Mouse (Mus musculus) MEL (cell line): ENCODE results near the gene Nhsl2.

Experiments
- CTCF ChIP-seq, 3 experiments: IDR thresholded peaks in 2 of 3; conservative IDR thresholded peaks in 1 of 3; 2 replicates each; pipeline ENCODE4 v1.5.1; 2011 to 2012; ENCODE audit warnings: low read length in 3 of 3, low read depth in 2 of 3, mild to moderate bottlenecking in 2 of 3, improper control_type of control experiment in 1 of 3, inconsistent platforms in 1 of 3, mixed read lengths in 1 of 3, moderate library complexity in 1 of 3; ENCODE audit not compliant: control insufficient read depth in 1 of 3, insufficient read depth in 1 of 3, poor library complexity in 1 of 3, severe bottlenecking in 1 of 3
- EP300 ChIP-seq, 2 experiments: IDR thresholded peaks; 2 replicates each; pipeline ENCODE4 v1.6.1; 2011; ENCODE audit warnings: improper control_type of control experiment in 2 of 2, low read length in 2 of 2, low read depth in 1 of 2, mild to moderate bottlenecking in 1 of 2
- POLR2A ChIP-seq, 2 experiments: IDR thresholded peaks; 2 replicates each; pipeline ENCODE4 v1.6.1; 2011 to 2012; ENCODE audit warnings: low read length in 2 of 2, mild to moderate bottlenecking in 2 of 2, control low read depth in 1 of 2, improper control_type of control experiment in 1 of 2, low read depth in 1 of 2, moderate library complexity in 1 of 2; ENCODE audit not compliant: control insufficient read depth in 1 of 2, insufficient read depth in 1 of 2, poor library complexity in 1 of 2
- POLR2AphosphoS2 ChIP-seq: IDR thresholded peaks from 2 replicates; pipeline ENCODE4 v1.6.1; 2011; ENCODE audit warnings: low read length, improper control_type of control experiment
- UBTF ChIP-seq: IDR thresholded peaks from 2 replicates; pipeline ENCODE4 v1.6.1; 2012; ENCODE audit warnings: low read depth, mild to moderate bottlenecking, inconsistent platforms, low read length, improper control_type of control experiment, moderate library complexity, borderline replicate concordance; ENCODE audit not compliant: insufficient read depth
- ZC3H11A ChIP-seq: IDR thresholded peaks from 2 replicates; pipeline ENCODE4 v1.6.1; 2012; ENCODE audit warnings: low read depth, mild to moderate bottlenecking, inconsistent platforms, low read length, improper control_type of control experiment

DNA sequence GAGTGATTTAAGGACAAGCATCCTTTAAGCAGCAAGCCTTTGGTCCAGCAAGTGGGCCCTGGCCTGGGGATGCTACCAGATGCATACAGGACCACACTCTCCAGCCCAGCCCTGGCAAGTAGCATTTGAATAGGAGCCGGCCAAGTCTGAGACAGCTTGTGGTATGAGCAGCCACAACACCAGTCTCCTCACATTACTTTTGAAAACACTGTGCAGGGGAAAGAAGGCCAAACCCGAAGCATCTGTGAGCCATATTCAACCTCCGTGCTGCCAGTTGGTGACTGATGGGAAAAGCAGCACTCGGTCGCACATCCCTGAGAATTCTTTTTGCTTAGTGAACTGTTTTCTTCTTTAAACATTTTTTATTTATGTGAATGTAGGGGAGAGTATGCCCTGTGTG is 81.8 kb downstream of the Nhsl2 start:
- TF ChIP-seq CTCF (IDR thresholded peaks at IDR 0.05 in 2 of 3, conservative IDR thresholded peaks at IDR 0.05 in 1 of 3; ENCODE audit: control insufficient read depth in 1 of 3, insufficient read depth in 1 of 3, low read depth in 2 of 3, low read length in 3 of 3, poor library complexity in 1 of 3, severe bottlenecking in 1 of 3) (no peak), UBTF (no peak), POLR2A (IDR thresholded peaks at IDR 0.05; ENCODE audit: control insufficient read depth in 1 of 2, insufficient read depth in 1 of 2, low read depth in 1 of 2, low read length in 2 of 2, poor library complexity in 1 of 2) (no peak), POLR2AphosphoS2 (no peak), EP300 (IDR thresholded peaks at IDR 0.05; ENCODE audit: low read depth in 1 of 2, low read length in 2 of 2) (no peak), ZC3H11A (no peak)
